Mouse (Mus musculus) heart, embryonic 10.5 days (tissue): ENCODE measurements at regions not wholly inside any gene's neighbourhood (a gene's known extent, or its start where the extent isn't known, plus 50 kb on each side); places are given as distances from the start of the nearest gene placed in this dataset.

Experiments used
- DNase-seq: peaks from one replicate; pipeline ENCODE4 v3.0.0-alpha.2; 2017; ENCODE audit warnings: low spot score
- H3K27ac ChIP-seq: fragments of 300-500 bp; sonication (generic); 2 replicates; pipeline ENCODE4 v1.5.1; 2016; ENCODE audit warnings: mild to moderate bottlenecking
- H3K27me3 ChIP-seq: fragments of 300-500 bp; sonication (generic); 2 replicates; pipeline ENCODE4 v1.6.1; 2016; ENCODE audit warnings: mild to moderate bottlenecking; ENCODE audit not compliant: poor library complexity, insufficient read depth, severe bottlenecking
- H3K36me3 ChIP-seq: fragments of 300-500 bp; sonication (generic); 2 replicates; pipeline ENCODE4 v1.6.1; 2016; ENCODE audit warnings: mild to moderate bottlenecking, moderate library complexity
- H3K4me1 ChIP-seq: fragments of 300-500 bp; sonication (generic); 2 replicates; pipeline ENCODE4 v1.6.1; 2016; ENCODE audit warnings: mild to moderate bottlenecking
- H3K4me3 ChIP-seq: fragments of 300-500 bp; sonication (generic); 2 replicates; pipeline ENCODE4 v1.5.1; 2016; ENCODE audit warnings: mild to moderate bottlenecking, moderate library complexity
- H3K9me3 ChIP-seq: fragments of 300-500 bp; sonication (generic); 2 replicates; pipeline ENCODE4 v1.6.1; 2016; ENCODE audit warnings: mild to moderate bottlenecking, moderate library complexity
- WGBS: fragments of 180-500 bp; shearing (Covaris S2); methylation state at CpG from one replicate; pipeline ENCODE4 v1.1.7; 2016; 5-methylcytosine and 5-hydroxymethylcytosine counted together

DNA sequence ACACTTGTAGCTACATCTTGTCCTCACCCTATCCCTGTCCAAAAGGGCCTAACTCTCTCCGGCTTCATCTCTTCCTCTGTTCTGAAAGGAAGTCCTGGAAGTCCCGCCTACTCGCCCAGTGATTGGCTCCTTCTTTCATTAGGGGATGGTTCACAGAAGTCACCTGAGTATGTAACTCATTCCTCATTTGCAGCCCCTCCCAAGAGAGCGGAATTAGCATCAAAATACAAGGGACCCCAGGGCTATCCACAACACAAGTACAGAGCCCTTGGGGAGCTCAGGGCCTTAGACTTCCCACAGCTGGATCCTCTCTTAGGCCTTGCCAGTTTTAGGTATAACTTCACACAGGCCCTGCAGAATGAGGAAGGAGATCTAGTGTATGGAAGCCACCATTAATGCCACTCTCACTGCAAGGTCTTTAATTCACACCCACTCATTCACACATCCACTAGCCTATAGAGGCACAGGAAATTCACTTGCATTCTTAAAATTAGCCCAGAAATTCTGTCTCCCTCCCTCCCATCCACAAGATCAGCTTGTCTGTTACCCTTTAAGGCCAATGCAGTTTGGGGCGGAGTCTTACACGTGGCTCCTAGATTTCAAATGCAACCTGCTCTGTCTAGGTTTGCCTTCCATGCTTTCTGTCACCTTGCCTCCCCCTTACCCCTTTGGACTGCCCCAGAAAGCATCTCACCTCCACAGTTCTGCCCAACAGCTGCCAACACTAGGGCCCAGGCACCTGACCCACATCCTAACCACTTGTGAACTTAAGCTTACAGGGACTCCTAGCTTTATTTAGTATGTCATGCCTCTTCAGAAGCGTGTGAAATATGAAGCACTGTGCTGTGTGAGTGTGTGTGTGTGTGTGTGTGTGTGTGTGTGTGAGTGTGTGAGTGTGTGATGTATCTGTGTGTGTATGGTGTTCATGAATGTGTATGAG lies 98.7 kb upstream of the Rab3gap2 start:
- no peaks in the 10 kb centered on the region for H3K36me3 ChIP-seq
- no peaks in the 10 kb centered on the region for H3K27me3 ChIP-seq
- H3K27ac ChIP-seq: no peak overlapping the region
- H3K9me3 ChIP-seq: no peaks in the 10 kb centered on the region
- peaks cover 19% of the 10 kb centered on the region for H3K4me1 ChIP-seq
- no peak for DNase-seq
- H3K4me3 ChIP-seq: no peak overlapping the region
- 44% methylated on average over 7 of the region's 7 CpGs for WGBS

DNA sequence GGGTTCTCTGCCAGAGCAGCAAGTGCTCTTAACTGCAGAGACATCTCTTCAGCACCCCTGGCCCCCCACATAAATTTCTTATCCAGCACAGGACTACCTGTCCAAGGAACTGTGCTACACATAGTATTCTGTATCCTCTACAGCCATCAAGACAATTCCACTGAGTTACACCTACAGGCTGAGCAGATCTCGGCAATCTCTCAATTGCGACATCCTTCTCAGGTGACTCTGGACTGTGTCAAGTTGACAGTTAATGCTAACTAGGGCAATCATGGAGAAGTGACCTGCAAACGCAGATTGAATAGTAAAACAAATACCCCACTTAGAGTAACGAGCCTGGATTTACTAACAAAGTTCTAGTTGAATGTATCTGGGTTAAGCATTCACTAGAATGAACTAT lies 100.1 kb upstream of the Rab3gap2 start:
- H3K4me1 ChIP-seq: peaks cover 32% of the 10 kb centered on the region
- 38% methylated on average over 4 of the region's 4 CpGs for WGBS
- no peaks in the 10 kb centered on the region for H3K36me3 ChIP-seq
- no peak for DNase-seq
- no peaks in the 10 kb centered on the region for H3K9me3 ChIP-seq
- H3K27me3 ChIP-seq: no peaks in the 10 kb centered on the region
- no peak overlapping the region for H3K27ac ChIP-seq
- no peak overlapping the region for H3K4me3 ChIP-seq

DNA sequence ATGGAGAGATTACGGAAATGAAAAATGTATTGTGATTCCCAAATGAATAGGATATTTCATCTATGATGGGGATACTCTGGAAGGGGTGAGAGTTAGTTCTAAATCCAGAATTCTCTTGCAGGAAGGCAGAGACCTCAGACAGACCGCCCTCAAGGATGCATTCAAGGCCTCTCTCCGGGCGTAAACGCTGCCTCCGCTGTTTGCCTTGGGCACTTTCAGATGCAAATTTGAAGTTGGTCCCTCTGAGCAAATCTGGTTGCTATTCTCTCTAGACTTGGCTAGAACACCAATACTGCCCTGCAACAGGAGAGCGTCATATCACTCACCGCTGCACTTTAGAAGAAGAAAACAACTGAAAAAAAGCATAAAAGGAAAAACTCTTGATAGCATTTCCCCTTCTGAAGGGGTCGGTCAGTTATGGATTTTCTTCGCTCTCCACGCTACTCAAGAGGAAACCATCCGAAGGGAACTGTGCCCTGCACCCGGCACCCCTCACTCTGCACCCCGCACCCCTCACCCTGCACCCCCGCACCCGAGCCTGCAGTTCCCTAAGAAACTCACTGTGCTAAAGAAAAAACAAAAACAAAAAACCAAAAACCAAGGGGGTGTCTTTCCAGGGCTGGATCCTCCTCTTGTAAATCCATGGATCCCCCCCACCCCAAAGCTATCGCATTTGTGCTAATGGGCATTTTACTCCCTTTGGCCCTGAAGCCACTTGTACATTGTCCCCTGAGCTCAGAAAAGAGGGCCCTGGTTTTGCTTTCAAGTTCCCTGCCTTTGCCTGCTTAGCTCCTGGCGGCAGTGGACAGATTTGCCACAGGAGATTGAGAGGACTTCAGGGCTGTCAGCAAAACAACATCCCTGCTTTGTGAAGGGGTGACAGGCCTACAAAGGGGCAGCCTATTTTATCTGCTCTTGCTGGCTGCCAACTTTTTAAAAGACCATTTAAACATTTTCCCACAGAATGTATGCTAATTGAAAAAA lies 99.9 kb upstream of the Mark1 start:
- no peak for DNase-seq
- Histone ChIP-seq H3K4me3 (no peak overlapping the region), H3K27me3 (no peaks in the 10 kb centered on the region), H3K36me3 (no peaks in the 10 kb centered on the region), H3K27ac (no peak overlapping the region; the same call in 1 of the 2 replicates), H3K4me1 (peaks cover 39% of the 10 kb centered on the region), H3K9me3 (no peaks in the 10 kb centered on the region)
- WGBS: 27% methylated on average over 18 of the region's 18 CpGs

DNA sequence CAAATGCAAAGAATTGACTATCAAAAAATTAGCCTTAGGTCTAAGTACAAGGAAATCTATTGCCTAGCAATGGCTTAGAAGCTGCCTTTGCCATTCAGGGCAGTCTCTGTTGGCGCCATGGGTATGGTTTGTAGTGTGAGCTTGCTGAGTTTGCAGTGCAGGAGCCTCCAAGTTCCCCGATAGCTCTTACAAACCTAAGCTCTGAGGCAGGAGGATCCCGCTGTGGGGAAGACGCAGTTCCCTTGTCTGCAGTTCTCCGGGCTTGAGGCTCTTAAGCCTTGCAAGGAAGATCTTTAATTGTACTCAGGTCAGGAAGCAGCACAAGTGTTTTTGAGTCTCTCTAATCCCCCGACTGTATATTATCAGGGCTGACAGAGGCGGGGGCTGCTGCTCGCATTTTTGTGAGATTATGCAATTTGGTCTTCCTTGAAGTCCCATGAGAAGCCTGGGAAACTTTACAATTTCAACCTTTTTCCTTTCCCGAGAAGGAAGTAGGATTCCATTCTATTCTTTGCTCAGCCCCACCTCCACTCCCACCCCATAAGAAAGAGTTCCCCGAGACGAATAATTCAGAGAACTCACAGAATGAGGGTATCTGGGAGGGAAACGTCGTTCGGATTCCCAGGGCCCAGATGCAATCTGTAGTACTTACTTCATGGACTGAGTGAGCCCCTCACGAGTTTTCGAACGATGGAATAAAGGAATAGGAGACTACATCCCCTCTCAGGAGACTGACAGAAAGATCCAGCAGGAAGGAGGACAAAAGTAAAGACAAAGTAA lies 99.0 kb upstream of the Mark1 start:
- DNase-seq: no peak
- H3K36me3 ChIP-seq: no peaks in the 10 kb centered on the region
- no peak overlapping the region; the same call in 1 of the 2 replicates for H3K27ac ChIP-seq
- H3K27me3 ChIP-seq: no peaks in the 10 kb centered on the region
- no peak overlapping the region; the same call in 1 of the 2 replicates for H3K4me3 ChIP-seq
- 10% methylated on average over 17 of the region's 17 CpGs for WGBS
- no peaks in the 10 kb centered on the region for H3K9me3 ChIP-seq
- peaks cover 32% of the 10 kb centered on the region for H3K4me1 ChIP-seq

DNA sequence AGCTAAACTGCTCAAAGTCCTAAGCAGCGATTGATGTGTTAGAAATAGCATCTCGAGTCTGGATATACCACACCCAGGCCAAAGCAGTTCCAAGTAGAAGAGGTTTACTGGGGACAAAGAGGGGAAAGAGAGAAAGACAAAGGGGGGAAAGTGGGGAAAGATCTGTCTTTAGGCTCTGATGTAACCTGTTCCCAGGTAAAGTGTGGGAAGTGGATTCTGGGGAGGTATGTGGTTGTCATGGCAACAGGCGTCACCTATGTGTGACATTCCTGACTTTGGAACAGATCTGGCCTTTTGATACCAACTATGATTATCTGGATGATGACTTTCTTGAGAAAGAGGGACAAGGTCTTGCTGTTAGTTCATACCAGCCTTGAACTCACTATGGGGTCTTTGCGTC lies 97.4 kb upstream of the Mark1 start:
- DNase-seq: peak; percentile 45
- H3K27ac ChIP-seq: no peak overlapping the region
- H3K27me3 ChIP-seq: no peaks in the 10 kb centered on the region
- H3K4me3 ChIP-seq: no peak overlapping the region
- WGBS: 67% methylated on average over 4 of the region's 4 CpGs
- H3K4me1 ChIP-seq: peaks cover 40% of the 10 kb centered on the region
- H3K9me3 ChIP-seq: no peaks in the 10 kb centered on the region
- H3K36me3 ChIP-seq: no peaks in the 10 kb centered on the region

DNA sequence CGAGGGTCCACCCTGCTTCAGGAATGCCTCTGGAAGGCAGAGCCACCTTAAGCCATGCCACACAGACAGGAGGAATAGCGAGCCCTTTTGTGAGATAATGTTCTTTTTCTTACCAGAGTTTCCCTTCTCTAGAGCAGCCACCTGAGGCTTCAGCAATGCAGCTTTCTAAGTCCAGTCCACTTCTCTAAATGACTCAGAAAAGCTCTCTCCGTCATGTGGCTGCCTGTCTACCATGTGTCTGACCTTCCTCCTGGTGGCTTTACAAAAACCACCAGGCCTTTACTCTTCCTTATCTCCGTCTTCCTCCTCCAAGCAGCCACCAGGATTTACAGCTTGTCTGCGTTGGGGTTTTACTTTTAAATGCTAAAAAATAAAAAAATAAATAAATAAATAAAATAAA lies 93.4 kb upstream of the Mark1 start:
- no peak for DNase-seq
- H3K36me3 ChIP-seq: no peaks in the 10 kb centered on the region
- H3K9me3 ChIP-seq: no peaks in the 10 kb centered on the region
- H3K27me3 ChIP-seq: no peaks in the 10 kb centered on the region
- 88% methylated on average over 5 of the region's 5 CpGs for WGBS
- peaks cover 15% of the 10 kb centered on the region for H3K4me1 ChIP-seq
- no peak overlapping the region for H3K27ac ChIP-seq
- no peak overlapping the region for H3K4me3 ChIP-seq

DNA sequence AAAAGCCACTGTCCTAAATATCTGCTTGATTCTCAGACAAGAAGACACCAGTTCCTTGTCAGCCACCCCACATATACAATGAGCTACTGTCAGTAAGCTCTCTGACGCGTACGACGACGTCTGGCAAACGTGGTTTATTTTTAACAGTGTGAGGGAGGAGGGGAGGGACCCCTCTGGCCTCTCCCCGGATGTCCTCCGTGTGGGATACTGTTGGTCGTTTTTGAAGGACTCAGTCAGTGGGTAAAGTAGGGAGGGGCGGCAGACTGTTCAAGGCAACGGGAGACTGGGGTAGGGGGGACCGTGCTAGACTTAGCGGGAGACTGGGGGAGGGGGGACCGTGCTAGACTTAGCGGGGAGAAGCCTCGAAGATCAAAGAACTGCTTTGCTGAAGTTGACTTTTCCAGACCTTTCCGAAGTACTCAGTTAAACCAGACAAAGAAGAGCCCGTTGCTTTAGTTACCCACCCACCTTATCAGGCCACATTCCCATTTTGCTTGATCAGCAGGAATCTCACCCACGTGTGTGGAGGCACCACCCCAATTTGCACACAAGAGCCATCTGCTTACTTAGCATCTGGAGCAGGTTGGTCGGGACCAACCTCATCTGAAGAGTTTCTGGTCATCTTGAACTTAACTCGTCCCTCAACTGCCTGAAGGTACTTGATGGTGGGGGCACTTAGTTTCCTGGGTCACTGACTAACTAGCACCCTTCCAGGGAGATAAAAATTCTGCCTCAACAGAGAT lies 92.6 kb upstream of the Mark1 start:
- peak overlapping the region; percentile 82 for H3K27ac ChIP-seq
- no peaks in the 10 kb centered on the region for H3K36me3 ChIP-seq
- peak overlapping the region; percentile 18; the same call in 1 of the 2 replicates for H3K4me3 ChIP-seq
- 29% methylated on average over 21 of the region's 21 CpGs for WGBS
- no peaks in the 10 kb centered on the region for H3K9me3 ChIP-seq
- H3K4me1 ChIP-seq: peaks cover 15% of the 10 kb centered on the region
- peak; percentile 79 for DNase-seq
- H3K27me3 ChIP-seq: no peaks in the 10 kb centered on the region

DNA sequence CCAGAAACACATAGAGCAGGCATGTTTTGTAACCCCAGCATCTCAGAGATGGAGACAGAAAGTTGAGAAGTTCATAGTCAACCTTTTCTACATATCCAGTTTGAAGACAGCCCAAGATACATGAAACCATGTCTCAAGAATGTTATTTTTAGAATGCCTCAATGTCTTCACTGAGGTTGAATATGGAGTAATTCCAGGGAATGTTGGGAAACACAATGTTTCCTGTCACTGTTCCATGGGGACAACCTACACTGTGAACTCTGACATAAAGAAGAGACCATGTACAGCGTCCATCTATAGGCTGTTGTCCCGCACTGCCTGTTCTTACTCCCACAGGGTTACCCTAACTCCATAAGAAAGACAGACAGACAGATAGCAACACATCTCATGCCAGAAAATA lies 89.8 kb upstream of the Mark1 start:
- Histone ChIP-seq H3K9me3 (no peaks in the 10 kb centered on the region), H3K4me1 (peaks cover 15% of the 10 kb centered on the region), H3K27me3 (no peaks in the 10 kb centered on the region), H3K4me3 (no peak overlapping the region), H3K36me3 (no peaks in the 10 kb centered on the region), H3K27ac (no peak overlapping the region)
- WGBS: 84% methylated on average over 2 of the region's 2 CpGs
- DNase-seq: peak; percentile 30

DNA sequence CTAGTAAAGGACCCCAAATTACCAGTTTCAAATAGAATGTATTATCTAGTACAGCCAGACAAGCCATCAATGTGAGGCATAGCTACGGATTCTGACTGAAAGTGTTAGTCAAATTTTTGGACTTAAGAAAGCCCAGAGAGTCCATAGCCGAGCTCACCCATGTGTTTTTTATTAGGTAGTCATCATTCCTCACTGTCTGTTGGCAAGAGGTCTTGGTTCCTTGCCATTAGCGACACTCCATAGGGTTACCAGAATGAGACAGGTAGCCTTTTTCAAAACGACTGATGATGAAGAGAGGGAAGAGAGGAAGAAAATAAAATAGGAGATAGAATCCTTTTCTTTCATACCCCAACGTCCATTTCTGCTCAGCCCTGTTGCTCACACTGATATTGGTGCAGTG lies 83.8 kb upstream of the Mark1 start:
- H3K4me3 ChIP-seq: no peak overlapping the region
- DNase-seq: no peak
- no peaks in the 10 kb centered on the region for H3K27me3 ChIP-seq
- H3K4me1 ChIP-seq: no peaks in the 10 kb centered on the region
- H3K9me3 ChIP-seq: no peaks in the 10 kb centered on the region
- WGBS: 74% methylated on average over 5 of the region's 5 CpGs
- H3K36me3 ChIP-seq: no peaks in the 10 kb centered on the region
- no peak overlapping the region for H3K27ac ChIP-seq

DNA sequence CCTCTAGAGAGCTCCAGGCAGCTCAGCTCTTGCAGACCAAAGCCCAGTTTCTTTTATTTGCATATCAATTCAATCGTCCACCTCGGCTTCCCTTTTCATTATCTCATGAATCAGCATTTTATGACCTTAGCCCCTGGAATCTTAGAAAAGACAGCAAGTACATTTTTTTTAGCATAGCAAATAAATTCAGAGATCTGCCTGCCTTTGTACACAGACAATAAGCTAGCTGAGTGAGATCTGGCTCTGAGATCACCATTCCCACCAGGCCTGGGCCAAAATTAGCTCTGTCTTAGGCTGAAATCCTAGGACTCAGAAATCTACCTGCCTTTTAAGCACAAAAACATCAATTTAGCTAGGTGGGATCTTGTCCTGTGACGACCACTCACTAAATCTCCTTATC lies 80.7 kb upstream of the Mark1 start:
- Histone ChIP-seq H3K4me3 (no peak overlapping the region), H3K36me3 (no peaks in the 10 kb centered on the region), H3K27me3 (no peaks in the 10 kb centered on the region), H3K27ac (no peak overlapping the region), H3K9me3 (no peaks in the 10 kb centered on the region), H3K4me1 (no peaks in the 10 kb centered on the region)
- 49% methylated on average over 3 of the region's 3 CpGs for WGBS
- DNase-seq: no peak

DNA sequence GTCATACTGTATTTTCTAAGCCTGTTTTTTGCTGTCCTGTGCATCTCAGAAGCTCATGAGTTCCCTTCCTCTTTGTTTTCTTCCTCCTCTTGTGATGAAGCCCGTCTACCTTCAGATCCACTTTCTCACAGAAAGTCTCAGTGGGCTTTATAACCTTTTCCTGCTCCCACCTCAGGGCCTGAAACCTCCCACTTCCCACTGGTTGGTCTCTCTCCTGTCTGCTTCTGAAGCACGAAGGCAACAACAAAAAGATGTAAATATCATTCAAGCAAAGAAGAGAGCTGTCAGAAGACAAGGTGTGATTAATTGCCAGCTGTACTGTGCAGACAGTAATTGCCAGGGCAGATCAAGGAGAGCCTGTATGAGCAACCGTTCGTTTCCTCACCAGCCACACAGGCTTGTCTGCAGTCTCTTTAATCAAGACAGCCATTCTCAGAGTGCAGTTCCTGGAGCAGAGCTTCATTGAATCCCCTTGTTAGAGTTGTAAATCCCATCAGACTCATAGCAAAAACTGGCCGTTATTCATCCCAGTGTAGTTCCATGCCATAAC lies 80.0 kb upstream of the Mark1 start:
- no peaks in the 10 kb centered on the region for H3K36me3 ChIP-seq
- DNase-seq: peak; percentile 55
- 51% methylated on average over 5 of the region's 5 CpGs for WGBS
- no peak overlapping the region for H3K27ac ChIP-seq
- H3K4me3 ChIP-seq: no peak overlapping the region
- H3K9me3 ChIP-seq: no peaks in the 10 kb centered on the region
- no peaks in the 10 kb centered on the region for H3K27me3 ChIP-seq
- H3K4me1 ChIP-seq: no peaks in the 10 kb centered on the region

DNA sequence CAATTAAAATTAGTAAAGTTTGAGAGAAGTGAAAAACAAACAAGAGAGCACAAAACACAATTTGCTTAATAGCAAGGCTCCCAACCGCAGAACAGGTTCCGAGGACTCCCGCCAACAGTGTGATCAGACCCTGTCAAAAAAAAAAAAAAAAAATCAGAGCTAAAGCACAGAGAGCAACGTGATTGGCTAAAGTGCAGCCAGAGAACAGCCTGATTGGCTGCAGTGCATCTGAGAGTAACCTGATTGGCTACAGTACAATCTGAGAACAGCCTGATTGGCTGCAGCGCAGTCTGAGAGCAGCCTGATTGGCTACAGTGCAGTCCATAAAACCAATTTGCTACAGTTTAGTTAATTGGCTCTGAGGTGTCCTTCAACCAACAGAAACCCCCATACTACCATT lies 74.6 kb upstream of the Mark1 start:
- Histone ChIP-seq H3K36me3 (no peaks in the 10 kb centered on the region), H3K27me3 (no peaks in the 10 kb centered on the region), H3K4me3 (no peak overlapping the region), H3K9me3 (no peaks in the 10 kb centered on the region), H3K4me1 (0 out of 2 replicates have a peak, but pooled peaks cover 2% of the 10 kb centered on the region), H3K27ac (no peak overlapping the region)
- 86% methylated on average over 5 of the region's 5 CpGs for WGBS
- no peak for DNase-seq
